Mouse (Mus musculus) embryonic fibroblast, embryonic 13.5 days (primary cell): Measurements from ENCODE around the gene Cd164.

Source experiments
- CTCF ChIP-seq: IDR thresholded peaks from 2 replicates; pipeline ENCODE4 v1.5.1; 2011; ENCODE audit warnings: mild to moderate bottlenecking, control low read depth, low read length, moderate library complexity, borderline replicate concordance; ENCODE audit not compliant: insufficient read depth
- POLR2A ChIP-seq: IDR thresholded peaks from 2 replicates; pipeline ENCODE4 v1.6.1; 2011; ENCODE audit warnings: low read depth, mild to moderate bottlenecking, control low read depth, low read length, moderate library complexity

DNA sequence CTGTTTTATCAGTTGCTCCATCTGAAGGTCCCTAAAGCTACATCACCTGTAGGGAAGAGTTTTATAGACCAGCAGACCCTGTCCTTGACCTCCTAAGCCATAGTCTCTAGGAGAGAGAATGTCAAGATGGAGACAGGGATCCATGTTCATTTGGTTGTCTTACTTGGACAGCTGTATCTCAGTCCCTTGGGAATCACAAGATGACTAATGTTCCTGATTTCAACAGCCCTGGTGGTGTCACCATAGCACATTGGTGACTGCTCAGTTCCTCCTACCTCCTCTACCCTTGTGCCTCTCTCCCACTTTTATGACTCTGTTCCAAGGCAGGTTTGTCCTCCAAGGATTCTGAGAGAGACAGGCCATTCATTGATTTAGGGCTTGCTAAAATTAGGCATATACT lies 4.3 kb upstream of the Cd164 start:
- TF ChIP-seq POLR2A (no peak), CTCF (no peak)
